Mouse (Mus musculus): ENCODE results near the gene Amz1. TPM values are rescaled to one million over a fixed set of nuclear protein-coding genes. Genes with fewer than 3 reads are reported as not detected.

Gene Amz1
- total and polyA plus RNA-seq, 2 experiments = 0.46 to 0.93 TPM

GRCm38 (mm10) chr5:140736166-140736565 is 12.2 kb downstream of the Amz1 start:
- 17% methylated on average over 13 of the region's 13 CpGs for WGBS
- H3K27ac ChIP-seq (replicated peaks; ENCODE audit: insufficient read depth, low read depth, low read length) = no peak overlapping the region
- no peaks in the 10 kb centered on the region for H3K79me2 ChIP-seq (ENCODE audit: control insufficient read depth, insufficient read depth, low read length)
- H3K4me3 ChIP-seq (ENCODE audit: insufficient read depth, low read depth, low read length) = no peak overlapping the region
- DNase-seq (ENCODE audit: extremely low read depth, low read depth, low spot score) = no peak
- H3K4me1 ChIP-seq (ENCODE audit: control insufficient read depth, insufficient read depth, low read length) = no peaks in the 10 kb centered on the region
- peaks cover 9% of the 10 kb centered on the region; the same call in 1 of the 2 replicates for H3K27me3 ChIP-seq (ENCODE audit: control insufficient read depth, insufficient read depth, low read length)
- no peak overlapping the region for H3K9ac ChIP-seq (ENCODE audit: low read depth, low read length)
- TF ChIP-seq POLR2A (IDR thresholded peaks at IDR 0.05; ENCODE audit: extremely low read depth, insufficient read depth, low read length) = no peak
- TF ChIP-seq CTCF (IDR thresholded peaks at IDR 0.05; ENCODE audit: low read depth, low read length) = no peak
- H3K36me3 ChIP-seq (ENCODE audit: control insufficient read depth, insufficient read depth, low read length) = no peaks in the 10 kb centered on the region

- H3K36me3 ChIP-seq (ENCODE audit: control insufficient read depth, insufficient read depth, low read length) = no peaks in the 10 kb centered on the region
- no peaks in the 10 kb centered on the region for H3K79me2 ChIP-seq (ENCODE audit: control insufficient read depth, insufficient read depth, low read length)
- H3K9ac ChIP-seq (ENCODE audit: low read depth, low read length) = no peak overlapping the region
- no peak for TF ChIP-seq CTCF (IDR thresholded peaks at IDR 0.05; ENCODE audit: low read depth, low read length)
- no peak for TF ChIP-seq POLR2A (IDR thresholded peaks at IDR 0.05; ENCODE audit: extremely low read depth, insufficient read depth, low read length)
- H3K4me1 ChIP-seq (ENCODE audit: control insufficient read depth, insufficient read depth, low read length) = no peaks in the 10 kb centered on the region
- peaks cover 9% of the 10 kb centered on the region; the same call in 1 of the 2 replicates for H3K27me3 ChIP-seq (ENCODE audit: control insufficient read depth, insufficient read depth, low read length)
- no peak overlapping the region for H3K27ac ChIP-seq (replicated peaks; ENCODE audit: insufficient read depth, low read depth, low read length)
- H3K4me3 ChIP-seq (ENCODE audit: insufficient read depth, low read depth, low read length) = no peak overlapping the region
- no peak for DNase-seq (ENCODE audit: extremely low read depth, low read depth, low spot score)
- WGBS = 88% methylated on average over 12 of the region's 12 CpGs
Measured at GRCm38 (mm10) chr5:140739813-140740212, 15.9 kb downstream of the Amz1 start.

DNA sequence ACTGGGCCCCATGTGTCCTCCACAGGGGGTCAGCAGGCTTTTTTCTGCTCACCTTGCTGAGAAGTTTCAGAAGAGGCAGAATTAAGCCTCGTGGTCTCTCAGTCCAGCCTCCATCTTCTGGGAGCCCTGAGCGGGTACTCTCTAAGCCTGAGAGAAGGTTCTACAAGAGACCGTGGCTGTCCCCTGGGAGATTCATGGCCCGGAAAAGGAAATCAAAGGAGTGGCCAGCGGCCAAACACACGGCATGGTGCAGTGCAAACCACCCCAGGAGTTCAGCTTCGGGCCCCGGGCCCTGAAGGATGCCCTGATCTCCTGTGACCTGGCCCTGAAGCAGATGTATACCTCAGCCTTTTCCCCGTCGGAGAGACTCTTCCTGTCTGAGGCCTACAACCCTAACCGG is 17.1 kb downstream of the Amz1 start:
- Histone ChIP-seq H3K27me3 (ENCODE audit: control insufficient read depth, insufficient read depth, low read length) (peaks cover 2% of the 10 kb centered on the region; the same call in 1 of the 2 replicates), H3K79me2 (ENCODE audit: control insufficient read depth, insufficient read depth, low read length) (no peaks in the 10 kb centered on the region), H3K9ac (ENCODE audit: low read depth, low read length) (no peak overlapping the region), H3K36me3 (ENCODE audit: control insufficient read depth, insufficient read depth, low read length) (no peaks in the 10 kb centered on the region), H3K4me3 (ENCODE audit: insufficient read depth, low read depth, low read length) (no peak overlapping the region), H3K27ac (replicated peaks; ENCODE audit: insufficient read depth, low read depth, low read length) (no peak overlapping the region), H3K4me1 (ENCODE audit: control insufficient read depth, insufficient read depth, low read length) (no peaks in the 10 kb centered on the region)
- 83% methylated on average over 11 of the region's 11 CpGs for WGBS
- TF ChIP-seq POLR2A (IDR thresholded peaks at IDR 0.05; ENCODE audit: extremely low read depth, insufficient read depth, low read length) = no peak
- no peak for TF ChIP-seq CTCF (IDR thresholded peaks at IDR 0.05; ENCODE audit: low read depth, low read length)
- no peak for DNase-seq (ENCODE audit: extremely low read depth, low read depth, low spot score)

- no peak overlapping the region for H3K27ac ChIP-seq (replicated peaks; ENCODE audit: insufficient read depth, low read depth, low read length)
- no peaks in the 10 kb centered on the region for H3K4me1 ChIP-seq (ENCODE audit: control insufficient read depth, insufficient read depth, low read length)
- H3K36me3 ChIP-seq (ENCODE audit: control insufficient read depth, insufficient read depth, low read length) = no peaks in the 10 kb centered on the region
- H3K4me3 ChIP-seq (ENCODE audit: insufficient read depth, low read depth, low read length) = no peak overlapping the region
- peak; percentile 33 for DNase-seq (ENCODE audit: extremely low read depth, low read depth, low spot score)
- TF ChIP-seq CTCF (IDR thresholded peaks at IDR 0.05; ENCODE audit: low read depth, low read length) (no peak), POLR2A (IDR thresholded peaks at IDR 0.05; ENCODE audit: extremely low read depth, insufficient read depth, low read length) (no peak)
- H3K27me3 ChIP-seq (ENCODE audit: control insufficient read depth, insufficient read depth, low read length) = 0 out of 2 replicates have a peak, but pooled peaks cover 2% of the 10 kb centered on the region
- H3K9ac ChIP-seq (ENCODE audit: low read depth, low read length) = no peak overlapping the region
- no peaks in the 10 kb centered on the region for H3K79me2 ChIP-seq (ENCODE audit: control insufficient read depth, insufficient read depth, low read length)
Measured at GRCm38 (mm10) chr5:140741877-140742276, 17.9 kb downstream of the Amz1 start.

DNA sequence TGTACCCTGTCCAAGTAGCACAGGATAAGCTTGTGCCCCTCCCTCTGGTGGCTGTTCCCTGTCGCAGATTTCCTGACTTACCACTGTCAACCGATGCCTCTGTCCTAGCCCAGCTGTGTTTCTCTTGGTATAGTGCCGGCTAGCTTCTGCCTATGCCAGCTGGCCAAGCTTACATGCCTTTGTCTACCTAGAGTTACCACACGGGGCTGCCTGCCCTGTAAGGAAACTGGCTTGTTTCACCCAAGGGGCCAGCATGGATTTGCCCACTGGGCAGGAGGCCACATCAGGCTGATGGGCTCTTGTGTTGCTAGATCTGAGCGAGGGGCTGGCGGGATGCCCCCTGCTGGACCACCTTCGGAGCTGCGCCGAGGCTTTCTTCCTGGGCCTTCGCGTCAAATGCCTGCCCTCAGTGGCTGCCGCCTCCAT is 19.8 kb downstream of the Amz1 start:
- Histone ChIP-seq H3K27ac (replicated peaks; ENCODE audit: insufficient read depth, low read depth, low read length) (no peak overlapping the region), H3K27me3 (ENCODE audit: control insufficient read depth, insufficient read depth, low read length) (no peaks in the 10 kb centered on the region), H3K36me3 (ENCODE audit: control insufficient read depth, insufficient read depth, low read length) (no peaks in the 10 kb centered on the region), H3K9ac (ENCODE audit: low read depth, low read length) (no peak overlapping the region), H3K4me3 (ENCODE audit: insufficient read depth, low read depth, low read length) (no peak overlapping the region), H3K4me1 (ENCODE audit: control insufficient read depth, insufficient read depth, low read length) (no peaks in the 10 kb centered on the region), H3K79me2 (ENCODE audit: control insufficient read depth, insufficient read depth, low read length) (no peaks in the 10 kb centered on the region)
- no peak for DNase-seq (ENCODE audit: extremely low read depth, low read depth, low spot score)
- TF ChIP-seq POLR2A (IDR thresholded peaks at IDR 0.05; ENCODE audit: extremely low read depth, insufficient read depth, low read length) (no peak), CTCF (IDR thresholded peaks at IDR 0.05; ENCODE audit: low read depth, low read length) (0 out of 2 replicates have a peak, but pooled peaks have one; percentile 12)
- WGBS = 37% methylated on average over 12 of the region's 12 CpGs

DNA sequence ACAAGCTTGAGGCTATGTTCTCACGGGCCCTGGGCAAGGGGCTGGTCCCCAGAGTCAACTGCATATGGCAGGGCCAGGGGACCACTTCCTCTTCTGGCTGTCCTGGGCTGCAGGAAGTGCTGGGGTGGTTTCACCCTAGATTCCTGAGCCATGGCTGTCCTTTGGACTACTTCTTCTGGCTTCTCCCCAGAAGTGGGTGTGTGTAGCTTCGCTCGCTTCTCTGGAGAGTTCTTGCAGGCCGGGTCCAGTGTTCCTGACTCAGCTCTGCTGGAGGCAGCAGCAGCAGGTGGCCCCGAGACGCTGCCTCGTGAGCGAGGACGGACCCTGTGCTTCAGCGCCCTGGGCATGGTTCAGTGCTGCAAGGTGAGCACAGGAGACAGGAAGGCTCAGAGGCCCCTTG is 24.5 kb downstream of the Amz1 start:
- no peak for DNase-seq (ENCODE audit: extremely low read depth, low read depth, low spot score)
- Histone ChIP-seq H3K4me3 (ENCODE audit: insufficient read depth, low read depth, low read length) (no peak overlapping the region), H3K79me2 (ENCODE audit: control insufficient read depth, insufficient read depth, low read length) (no peaks in the 10 kb centered on the region), H3K36me3 (ENCODE audit: control insufficient read depth, insufficient read depth, low read length) (no peaks in the 10 kb centered on the region), H3K4me1 (ENCODE audit: control insufficient read depth, insufficient read depth, low read length) (peaks cover 3% of the 10 kb centered on the region; the same call in 1 of the 2 replicates), H3K27ac (replicated peaks; ENCODE audit: insufficient read depth, low read depth, low read length) (no peak overlapping the region), H3K9ac (ENCODE audit: low read depth, low read length) (no peak overlapping the region), H3K27me3 (ENCODE audit: control insufficient read depth, insufficient read depth, low read length) (no peaks in the 10 kb centered on the region)
- no peak for TF ChIP-seq POLR2A (IDR thresholded peaks at IDR 0.05; ENCODE audit: extremely low read depth, insufficient read depth, low read length)
- no peak for TF ChIP-seq CTCF (IDR thresholded peaks at IDR 0.05; ENCODE audit: low read depth, low read length)
- 81% methylated on average over 10 of the region's 10 CpGs for WGBS
